Mouse (Mus musculus) CD4-positive, CD25-positive, alpha-beta regulatory T cell, adult 2 months (primary cell): ENCODE data around the gene Emc10.

Experiments used
- DNase-seq: peaks from one replicate; pipeline ENCODE4 v3.0.0-alpha.2; 2012; ENCODE audit warnings: low read depth, low spot score

Emc10 gene

DNA sequence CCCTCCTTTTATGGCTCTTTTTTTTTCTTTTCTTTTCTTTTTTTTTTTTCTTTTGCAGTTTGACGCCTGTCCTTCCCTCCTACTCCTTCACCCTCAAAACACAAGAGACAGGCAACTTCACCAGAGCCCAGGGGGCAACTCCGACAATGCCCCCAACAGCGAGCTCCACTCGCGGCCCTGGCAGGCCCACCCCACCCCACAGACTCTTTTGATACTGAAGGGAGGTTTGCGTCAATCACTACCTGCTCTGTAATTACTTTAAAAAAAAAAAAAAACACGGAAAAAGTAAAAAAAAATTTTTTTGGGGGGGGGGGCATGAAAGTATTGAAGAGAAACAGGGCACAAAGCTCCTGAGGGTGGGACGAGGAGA, 33.3 kb downstream of the Emc10 start:
- DNase-seq, result no peak

DNA sequence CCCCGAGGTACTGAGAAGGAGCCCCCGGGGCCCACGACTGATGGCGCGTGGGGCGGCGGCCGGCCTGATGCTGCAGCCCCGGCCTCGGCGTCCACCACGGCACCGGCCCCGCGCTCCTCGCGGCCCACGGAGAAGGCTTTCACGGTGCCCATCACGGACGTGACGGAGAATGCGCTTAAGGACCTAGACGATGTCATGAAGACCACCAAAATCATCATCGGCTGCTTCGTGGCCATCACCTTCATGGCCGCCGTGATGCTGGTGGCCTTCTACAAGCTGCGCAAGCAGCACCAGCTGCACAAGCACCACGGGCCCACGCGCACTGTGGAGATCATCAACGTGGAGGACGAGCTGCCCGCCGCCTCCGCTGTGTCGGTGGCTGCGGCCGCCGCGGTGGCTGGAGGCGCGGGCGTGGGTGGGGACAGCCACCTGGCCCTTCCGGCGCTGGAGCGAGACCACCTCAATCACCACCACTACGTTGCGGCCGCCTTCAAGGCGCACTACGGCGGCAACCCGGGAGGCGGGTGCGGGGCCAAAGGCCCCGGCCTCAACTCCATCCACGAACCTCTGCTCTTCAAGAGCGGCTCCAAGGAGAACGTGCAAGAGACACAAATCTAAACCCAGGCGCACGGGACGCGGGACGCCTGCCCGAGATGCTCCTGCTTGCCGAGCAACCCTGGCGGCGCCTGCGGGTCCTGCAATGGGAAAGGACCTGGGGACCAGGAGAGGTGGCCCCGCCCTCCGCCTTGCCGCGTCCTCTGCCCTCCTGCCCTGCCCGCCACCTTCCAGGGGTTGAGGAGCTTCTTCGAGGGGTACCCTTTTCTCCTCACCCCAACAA, 33.9 kb downstream of the Emc10 start:
- DNase-seq, result peak; percentile 46

DNA sequence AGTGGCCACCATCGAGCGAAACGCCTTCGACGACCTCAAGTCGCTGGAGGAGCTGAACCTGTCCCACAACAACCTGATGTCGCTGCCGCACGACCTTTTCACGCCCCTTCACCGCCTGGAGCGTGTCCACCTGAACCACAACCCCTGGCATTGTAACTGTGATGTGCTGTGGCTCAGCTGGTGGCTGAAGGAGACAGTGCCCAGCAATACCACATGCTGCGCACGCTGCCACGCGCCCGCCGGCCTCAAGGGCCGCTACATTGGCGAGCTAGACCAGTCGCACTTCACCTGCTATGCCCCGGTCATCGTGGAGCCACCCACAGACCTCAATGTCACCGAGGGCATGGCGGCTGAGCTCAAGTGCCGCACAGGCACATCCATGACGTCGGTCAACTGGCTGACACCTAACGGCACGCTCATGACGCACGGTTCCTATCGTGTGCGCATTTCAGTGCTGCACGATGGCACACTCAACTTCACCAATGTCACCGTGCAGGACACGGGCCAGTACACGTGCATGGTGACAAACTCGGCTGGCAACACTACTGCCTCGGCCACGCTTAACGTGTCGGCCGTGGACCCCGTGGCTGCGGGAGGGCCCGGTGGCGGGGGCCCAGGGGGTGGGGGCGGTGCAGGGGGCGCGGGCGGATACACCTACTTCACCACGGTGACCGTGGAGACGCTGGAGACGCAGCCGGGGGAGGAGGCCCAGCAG, 34.7 kb downstream of the Emc10 start:
- DNase-seq, result no peak

DNA sequence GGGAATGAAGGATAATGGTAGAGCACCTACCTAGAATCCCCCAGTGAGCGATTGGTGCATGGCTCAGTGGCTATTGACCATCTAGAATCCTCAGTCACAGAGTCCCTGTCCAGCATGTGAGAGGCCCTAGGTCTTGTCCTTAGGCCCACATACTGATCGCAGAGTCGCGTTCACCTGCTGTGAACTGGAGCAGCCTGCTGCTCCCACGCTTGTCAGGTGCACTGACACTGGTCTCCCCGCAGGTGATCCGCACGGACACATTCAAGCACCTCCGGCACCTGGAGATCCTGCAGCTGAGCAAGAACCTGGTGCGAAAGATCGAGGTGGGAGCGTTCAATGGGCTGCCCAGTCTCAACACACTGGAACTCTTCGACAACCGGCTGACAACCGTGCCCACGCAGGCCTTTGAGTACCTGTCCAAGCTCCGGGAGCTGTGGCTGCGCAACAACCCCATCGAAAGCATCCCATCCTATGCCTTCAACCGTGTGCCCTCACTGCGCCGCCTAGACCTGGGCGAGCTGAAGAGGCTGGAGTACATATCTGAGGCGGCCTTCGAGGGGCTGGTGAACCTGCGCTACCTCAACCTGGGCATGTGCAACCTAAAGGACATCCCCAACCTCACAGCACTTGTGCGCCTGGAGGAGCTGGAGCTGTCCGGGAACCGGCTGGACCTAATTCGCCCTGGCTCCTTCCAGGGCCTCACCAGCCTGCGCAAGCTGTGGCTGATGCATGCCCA, 35.4 kb downstream of the Emc10 start:
- no peak for DNase-seq

DNA sequence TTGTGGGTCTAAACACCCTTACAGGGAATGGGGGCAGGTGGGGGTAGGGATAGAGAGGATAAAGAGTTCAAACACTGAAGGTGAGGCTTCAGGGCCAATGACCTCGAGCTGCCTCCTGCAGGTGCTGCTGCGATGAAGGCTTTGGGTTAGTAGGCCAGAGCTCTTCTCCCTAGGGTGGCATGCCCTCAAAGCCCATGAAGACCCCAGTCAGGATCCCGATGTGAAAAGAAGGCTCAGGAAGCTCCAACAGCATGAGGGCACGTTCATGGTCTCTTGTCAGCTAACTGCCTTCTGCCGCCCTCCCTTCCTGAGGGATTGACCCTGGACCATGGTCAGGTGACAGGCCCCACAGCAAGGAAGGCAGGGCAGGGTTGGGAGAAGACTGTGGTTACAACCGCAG, 36.3 kb downstream of the Emc10 start:
- DNase-seq, result no peak

DNA sequence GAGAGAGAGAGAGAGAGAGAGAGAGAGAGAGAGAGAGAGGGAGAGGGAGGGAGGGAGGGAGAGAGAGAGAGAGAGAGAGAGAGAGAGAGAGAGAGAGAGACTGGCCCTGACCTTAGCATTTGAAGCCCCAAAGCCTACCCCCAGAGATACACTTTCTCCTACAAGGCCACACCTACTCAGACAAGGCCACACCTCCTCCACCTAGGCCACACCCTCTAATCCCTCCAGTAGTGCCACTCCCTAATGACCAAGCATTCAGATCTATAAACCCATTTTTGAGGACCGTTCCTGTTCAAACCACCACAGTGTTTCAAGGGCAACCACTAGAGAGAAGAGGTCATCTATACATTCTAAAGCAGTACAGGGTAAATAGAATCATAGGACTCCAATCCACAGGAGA, 40.0 kb downstream of the Emc10 start:
- DNase-seq, result no peak

DNA sequence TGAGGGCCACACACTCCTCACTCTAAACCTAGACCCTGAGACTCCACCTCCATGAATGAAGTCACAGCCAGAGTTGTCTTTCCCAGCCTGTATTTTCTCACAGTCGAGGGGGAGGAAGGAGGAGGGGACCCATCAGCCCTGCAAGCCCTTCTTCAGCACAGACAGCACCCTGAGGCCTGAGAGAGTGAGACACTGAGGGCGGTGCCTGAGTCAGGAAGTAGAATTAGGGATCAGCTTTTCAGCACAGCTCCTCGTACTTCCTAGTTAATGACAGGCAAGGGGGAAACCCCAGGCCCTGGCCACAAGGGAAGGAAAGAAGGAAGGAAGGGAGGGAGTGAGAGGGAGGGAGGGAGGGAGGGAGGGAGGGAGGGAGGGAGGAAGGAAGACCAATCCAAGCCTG, 43.1 kb downstream of the Emc10 start:
- DNase-seq, result no peak

DNA sequence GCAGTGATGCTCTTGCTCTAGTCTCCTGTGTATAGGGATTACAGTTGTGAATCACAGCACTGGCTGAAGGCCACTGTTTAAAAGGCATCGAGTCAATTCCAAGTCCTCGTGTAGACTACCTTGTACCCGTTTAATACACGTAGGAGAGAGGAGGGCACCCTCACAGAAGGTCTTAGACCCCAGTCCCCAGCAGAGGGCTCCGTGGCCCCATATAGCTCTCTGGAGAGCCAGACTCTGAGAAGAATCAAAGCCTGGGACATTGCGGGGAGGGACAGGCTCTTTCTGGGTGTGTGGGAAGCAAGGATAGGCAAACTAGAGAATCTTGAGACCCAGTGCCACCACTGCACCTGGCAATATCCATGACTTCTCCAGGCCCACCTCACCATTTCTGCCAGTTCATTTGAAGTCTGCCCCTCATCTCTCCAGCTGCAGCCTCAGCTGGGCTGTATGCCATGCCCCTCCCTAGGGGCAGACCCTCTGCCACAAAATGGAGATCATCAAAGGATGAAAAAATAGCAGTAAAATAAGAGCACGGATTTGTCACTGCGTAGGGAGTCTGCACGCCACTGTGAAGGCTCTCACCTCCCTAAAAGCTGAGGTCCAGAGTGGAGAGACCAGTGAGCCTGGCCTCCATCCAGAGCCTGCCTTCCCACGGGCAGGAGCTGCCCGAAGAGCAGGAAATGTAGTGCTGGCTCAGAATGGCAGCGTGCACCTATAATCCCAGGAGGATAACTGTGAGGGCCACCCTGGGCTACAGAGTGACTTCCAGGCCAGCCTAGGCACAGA, 50.1 kb downstream of the Emc10 start:
- no peak for DNase-seq

DNA sequence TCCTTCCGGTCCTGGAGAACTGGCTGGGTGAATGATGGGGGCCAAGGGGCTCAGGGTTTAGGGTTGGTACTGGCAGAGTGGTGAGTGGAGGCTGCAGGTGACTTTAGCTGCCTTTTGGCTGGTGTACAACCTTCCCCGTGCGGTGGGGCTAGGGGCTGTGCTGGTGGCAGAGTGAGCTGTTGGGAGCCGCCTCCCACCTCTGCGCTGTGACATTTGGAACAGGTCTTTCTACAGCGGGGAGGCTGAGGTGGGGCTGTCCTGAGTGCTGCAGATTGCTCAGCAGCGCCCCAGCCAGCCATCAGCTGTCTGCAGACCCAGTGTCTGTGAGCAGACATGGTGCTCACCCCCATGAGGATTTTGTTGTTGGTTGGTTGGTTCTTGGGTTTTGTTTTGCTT, 50.8 kb downstream of the Emc10 start:
- DNase-seq, result no peak

DNA sequence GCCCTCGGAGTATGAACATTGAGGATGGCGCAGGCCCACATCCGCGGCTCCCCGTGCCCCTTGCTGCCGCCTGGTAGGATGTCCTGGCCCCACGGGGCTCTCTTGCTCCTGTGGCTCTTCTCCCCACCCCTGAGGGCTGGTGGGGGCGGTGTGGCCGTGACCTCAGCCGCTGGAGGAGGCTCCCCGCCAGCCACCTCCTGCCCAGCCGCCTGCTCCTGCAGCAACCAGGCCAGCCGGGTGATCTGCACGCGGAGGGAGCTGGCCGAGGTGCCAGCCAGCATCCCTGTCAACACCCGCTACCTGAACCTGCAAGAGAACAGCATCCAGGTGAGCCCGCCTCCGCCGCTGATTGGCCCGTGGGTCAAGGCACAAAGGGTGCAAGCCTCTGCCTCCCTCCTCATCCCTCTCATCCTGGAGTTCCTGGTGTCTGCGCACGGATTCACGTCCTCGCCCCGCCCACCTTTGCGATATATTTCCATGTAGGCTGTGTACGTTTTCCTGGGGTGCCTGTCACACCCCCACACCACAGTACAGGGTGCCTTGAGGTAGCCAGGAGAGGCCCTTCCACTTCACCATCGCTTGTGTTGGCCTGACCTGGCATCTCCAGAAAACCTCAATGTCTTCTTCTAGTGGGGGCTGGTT, 51.3 kb downstream of the Emc10 start:
- DNase-seq, result no peak

DNA sequence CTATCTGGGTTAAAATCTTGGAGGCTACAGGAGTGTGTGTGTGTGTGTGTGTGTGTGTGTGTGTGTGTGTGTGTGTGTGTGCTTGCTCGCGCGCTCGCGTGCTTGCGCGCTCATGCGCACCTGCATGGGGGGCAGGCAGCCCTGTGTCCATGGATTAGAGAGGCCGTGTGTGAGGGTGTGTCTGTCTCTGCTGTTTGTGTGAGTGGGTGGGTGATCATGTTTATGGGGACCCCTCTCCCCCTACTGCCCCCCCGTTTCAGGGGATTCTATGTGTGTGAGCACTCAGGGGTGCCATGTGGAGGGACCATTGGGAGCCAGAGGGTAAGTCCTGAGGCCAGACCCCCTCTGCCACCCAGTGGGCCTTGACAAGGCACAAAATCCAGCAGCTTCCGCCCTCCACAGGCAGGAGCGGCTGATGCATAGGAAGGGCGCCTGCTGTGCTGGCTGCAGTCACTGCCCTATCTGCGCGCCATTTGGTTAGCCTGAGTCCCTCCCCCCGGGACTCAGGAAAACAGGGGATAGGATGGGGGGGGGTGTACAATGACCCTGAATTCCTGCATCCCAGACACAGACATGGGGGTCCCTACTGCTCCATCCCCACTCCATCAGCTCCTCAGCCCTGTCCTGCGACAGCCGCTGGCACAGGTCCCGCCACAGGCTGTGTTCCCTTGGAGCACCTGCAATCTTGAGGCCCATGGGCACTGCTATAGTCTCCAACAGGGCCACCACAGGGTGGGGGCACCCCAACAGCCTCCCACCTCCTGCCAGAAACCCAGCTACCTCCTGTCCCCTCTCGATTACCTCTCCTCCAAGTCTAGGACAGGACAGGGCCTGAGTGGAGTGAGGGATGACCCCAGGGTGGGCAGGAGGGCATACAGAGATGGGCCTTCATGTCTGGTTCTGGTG, 52.8 kb downstream of the Emc10 start:
- no peak for DNase-seq

DNA sequence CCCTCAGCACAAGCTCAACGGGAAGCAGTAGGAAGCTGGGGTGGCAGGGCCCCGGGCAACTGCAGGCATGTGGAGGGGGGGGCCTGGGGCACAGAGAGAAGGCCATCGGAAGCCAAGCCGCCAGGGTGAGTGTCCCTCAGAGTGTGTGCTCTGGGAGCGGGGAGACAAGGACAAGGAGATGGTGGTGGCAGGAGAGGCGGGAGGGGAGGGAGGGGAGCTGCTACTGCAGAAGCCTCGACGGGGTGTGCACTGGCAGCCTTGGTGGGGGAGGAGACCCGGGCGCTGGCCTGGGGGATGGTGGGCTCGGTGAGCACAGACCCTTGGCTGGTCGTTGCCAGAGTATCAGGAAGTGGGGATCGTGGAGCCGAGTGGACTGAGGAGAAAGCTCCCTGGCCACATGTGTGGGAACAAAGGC, 53.9 kb downstream of the Emc10 start:
- DNase-seq, result no peak

DNA sequence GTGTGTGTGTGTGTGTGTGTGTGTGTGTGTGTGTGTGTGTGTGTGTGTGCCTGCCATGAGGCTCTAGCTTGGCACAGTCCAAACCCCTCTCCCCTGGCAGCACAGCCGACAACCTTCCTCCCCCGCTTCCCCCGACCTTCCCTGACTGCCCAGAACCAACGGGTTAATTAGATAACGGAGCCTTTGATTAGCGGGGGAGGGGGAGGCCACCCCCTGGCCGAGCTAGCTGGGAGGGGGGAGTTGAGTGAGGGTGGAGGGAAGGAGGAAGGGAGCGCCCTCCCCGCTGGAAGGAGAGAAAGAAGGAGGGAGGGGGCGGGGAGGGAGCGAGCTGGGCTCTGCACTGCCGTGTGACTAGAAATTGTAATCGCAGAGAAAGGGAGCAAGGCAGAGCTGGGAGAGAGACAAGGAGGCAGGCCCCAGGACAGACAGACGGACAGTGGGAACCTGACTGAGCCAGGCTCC, 54.6 kb downstream of the Emc10 start:
- no peak for DNase-seq

DNA sequence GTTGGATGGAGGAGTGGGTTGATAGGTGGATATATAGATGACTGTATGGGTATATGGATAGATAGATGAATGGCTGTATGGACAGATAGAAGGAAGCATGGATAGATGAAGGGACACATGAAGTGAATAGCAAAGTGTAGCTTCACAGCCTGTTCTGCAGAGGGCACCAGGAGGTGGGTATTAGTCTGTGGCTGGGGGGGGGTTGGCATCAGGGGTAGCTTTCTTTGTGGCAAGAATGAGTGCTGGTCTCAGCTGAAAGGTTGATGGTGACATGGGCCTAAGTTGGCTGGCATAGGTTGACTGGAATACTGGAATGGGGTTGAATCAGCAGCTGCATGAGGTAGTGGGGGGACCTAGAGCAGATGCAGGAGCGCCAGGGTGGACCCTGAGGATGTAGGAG, 55.1 kb downstream of the Emc10 start:
- no peak for DNase-seq

DNA sequence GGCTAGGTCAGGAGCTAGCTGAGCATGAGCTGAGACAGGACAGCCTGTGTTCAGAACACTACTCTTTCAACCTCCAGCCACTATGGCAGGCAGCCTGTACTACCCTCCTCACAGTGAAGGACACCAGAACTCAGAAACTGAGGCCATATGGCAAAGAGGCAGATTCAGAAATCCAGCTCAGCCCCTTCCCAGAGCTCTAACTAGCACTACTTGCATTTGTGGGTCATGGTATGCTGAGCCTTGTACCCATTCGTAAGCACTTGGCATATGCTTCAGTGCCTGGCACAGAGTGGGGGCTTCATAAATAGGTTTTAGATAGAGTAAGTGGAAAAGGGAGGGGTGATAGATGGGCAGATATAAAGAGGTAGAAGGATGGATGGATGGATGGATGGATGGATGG, 55.9 kb downstream of the Emc10 start:
- DNase-seq, result no peak
